Mouse (Mus musculus) small intestine, adult 2 months (tissue): ENCODE data around the gene Gtpbp3.

Source experiments
- CTCF ChIP-seq: fragments of 200-500 bp; IDR thresholded peaks from 2 replicates; pipeline ENCODE4 v1.5.1; 2012; ENCODE audit warnings: low read depth, mild to moderate bottlenecking, control low read depth, inconsistent platforms, low read length, moderate library complexity, mixed read lengths; ENCODE audit not compliant: insufficient replicate concordance, insufficient read length; ENCODE audit errors: extremely low read depth
- POLR2A ChIP-seq: fragments of 200-500 bp; IDR thresholded peaks from 2 replicates; pipeline ENCODE4 v1.6.1; 2012; ENCODE audit warnings: low read depth, mild to moderate bottlenecking, control low read depth, inconsistent platforms, low read length, moderate library complexity

- TF ChIP-seq POLR2A (no peak), CTCF (no peak)
Measured at GRCm38 (mm10) chr8:71445096-71445495, 42.8 kb upstream of the Gtpbp3 start.
